ENCODE assay signal across 9 mouse cellular contexts in the genomic region with DNA sequence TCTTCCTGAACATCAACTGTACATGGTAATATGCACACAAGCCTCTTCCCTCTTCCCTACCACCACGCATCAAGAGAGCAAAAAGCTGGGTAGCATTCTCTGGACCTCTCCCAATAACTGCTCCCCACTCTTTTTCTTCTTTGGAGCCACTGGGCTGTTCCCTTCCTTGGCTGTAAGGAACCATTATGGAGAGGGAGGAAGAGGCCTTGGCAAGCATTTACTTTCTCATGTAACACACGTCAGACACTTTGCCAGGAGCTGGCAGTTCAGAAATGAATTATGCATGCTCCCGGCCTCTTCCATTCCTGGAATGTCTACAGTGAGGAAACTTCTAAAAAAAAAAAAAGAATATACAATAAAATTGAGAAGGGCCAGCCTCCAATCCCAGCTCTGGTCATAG. TPM values are rescaled to one million over a fixed set of nuclear protein-coding genes. Genes with fewer than 3 reads are reported as not detected.
DNase-seq lines count a peak whose midpoint lies in the region; ATAC-seq lines count a peak whose summit lies in the region.
"Had no signal": no experiment of that assay in that cellular context is flagged by ENCODE, and none has a peak within 500 bp of the region (broad histone marks: within the 10 kb centered on the region; RNA-seq: fewer than 3 reads in every experiment).

No protein-coding gene starts in this region.

- H3K27ac ChIP-seq in hindbrain, embryonic 15.5 days (replicated peaks): peak overlapping the region; percentile 73

- H3K9ac ChIP-seq in hindbrain, embryonic 15.5 days: no peak overlapping the region

- DNase-seq in heart, postnatal 4 days: peak; percentile 20
- no peak for DNase-seq in heart, postnatal 36 days
- DNase-seq in brain, embryonic 18.5 days (ENCODE audit: low read depth, low spot score): peak; percentile 71
- DNase-seq in left cerebral cortex, adult 9 months (ENCODE audit: low spot score in 2 of 2): peak; percentile 46 to 69
- DNase-seq in right cerebral cortex, postnatal 10 days (ENCODE audit: low spot score in 2 of 2): peak; percentile 76 to 85
- DNase-seq in embryo, embryonic 9.5 days (ENCODE audit: extremely low spot score): no peak
- DNase-seq in T-cell, adult 2 months (ENCODE audit: low spot score): no peak

- no peak overlapping the region for H3K4me3 ChIP-seq in hindbrain, embryonic 15.5 days
- H3K4me3 ChIP-seq: myocyte had no signal

- 33% methylated on average over 3 of the region's 3 CpGs for WGBS in hindbrain, embryonic 15.5 days

- H3K4me1 ChIP-seq in hindbrain, embryonic 15.5 days (replicated peaks): peaks cover 39% of the 10 kb centered on the region

- H3K9me3 ChIP-seq in hindbrain, embryonic 15.5 days: no peaks in the 10 kb centered on the region

- H3K27me3 ChIP-seq in hindbrain, embryonic 15.5 days: no peaks in the 10 kb centered on the region

- H3K36me3 ChIP-seq in hindbrain, embryonic 15.5 days: peaks cover 8% of the 10 kb centered on the region; the same call in 1 of the 2 replicates

- peak; percentile 78 for ATAC-seq in hindbrain, embryonic 15.5 days (ENCODE audit: low FRiP score, low read depth)

- H3K4me2 ChIP-seq in hindbrain, embryonic 15.5 days: no peak overlapping the region

- intact Hi-C loops in heart, postnatal 36 days (cut with DNase I): no loop called here

RNA-seq across cellular contexts. Expression of gene Slc35b4, which starts 22.7 kb away (rescaled TPM):
- 10 to 100 TPM; 15.2 to 16.3 TPM for total RNA-seq in heart, postnatal 4 days (2021)
- 1 to 10 TPM; 7.5 to 9.6 TPM for total RNA-seq in heart, postnatal 36 days (2021)
- 40.8 and 44.0 TPM in 2 replicates for polyA plus RNA-seq in hindbrain, embryonic 15.5 days (2015; fragmentation: Nextera tagmentation; extraction: Ambion mirVana)

Comparison
In these comparisons a context has a peak if more than half of its experiments do, and no peak if none do; other contexts are left out.
1. DNase-seq: peak in heart, postnatal 4 days (single experiment), brain, embryonic 18.5 days (single experiment), left cerebral cortex, adult 9 months (2 of 2) and right cerebral cortex, postnatal 10 days (2 of 2); none in heart, postnatal 36 days (0 of 2), embryo, embryonic 9.5 days (single experiment) and T-cell, adult 2 months (single experiment).